Mouse (Mus musculus) megakaryocyte, embryonic 14.5 days (primary cell): ENCODE measurements around the gene Pou2af1.

Source experiments
- FLI1 ChIP-seq: IDR thresholded peaks from 2 replicates; pipeline ENCODE4 v1.6.1; 2012; ENCODE audit warnings: low read length, inconsistent platforms, mixed read lengths
- GATA1 ChIP-seq: IDR thresholded peaks from 3 replicates; pipeline ENCODE4 v1.6.1; 2012; ENCODE audit warnings: mixed read lengths, low read length, inconsistent platforms, borderline replicate concordance

DNA sequence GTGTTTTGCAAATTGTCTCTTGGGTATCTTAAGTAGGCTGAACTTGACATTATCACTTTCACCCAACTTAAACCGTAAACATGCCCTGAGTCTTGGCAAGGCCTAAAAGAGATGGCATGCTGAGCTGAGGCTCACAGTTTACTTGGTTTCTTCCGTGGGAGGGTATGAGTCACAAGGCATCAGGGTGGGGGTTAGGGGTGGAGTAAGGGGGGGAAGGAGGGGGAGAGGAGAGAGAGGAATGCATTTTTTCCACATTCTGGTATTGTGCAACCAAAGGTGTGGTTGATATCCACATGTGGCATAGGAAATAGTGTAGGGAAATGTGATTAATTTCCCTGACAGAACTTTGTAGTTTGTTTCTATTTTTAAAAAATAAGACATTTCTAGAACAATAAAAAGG lies 72.6 kb downstream of the Pou2af1 start:
- no peak for TF ChIP-seq GATA1
- TF ChIP-seq FLI1, result no peak
